Mouse (Mus musculus) c-Kit-negative CD71-positive TER-119-positive erythroid progenitor cells, embryonic 14.5 days (primary cell): ENCODE data around the gene Cxcr4.

Experiments used
- DNase-seq: peaks from one replicate; pipeline ENCODE4 v3.0.0-alpha.2; 2013; ENCODE audit warnings: low read depth, low spot score

Cxcr4 gene

GRCm38 (mm10) chr1:128571033-128571432 is 21.1 kb downstream of the Cxcr4 start:
- no peak for DNase-seq

GRCm38 (mm10) chr1:128569992-128570648 is 22.0 kb downstream of the Cxcr4 start:
- DNase-seq, result no peak

GRCm38 (mm10) chr1:128567224-128568197 is 24.6 kb downstream of the Cxcr4 start:
- no peak for DNase-seq

GRCm38 (mm10) chr1:128563905-128564304 is 28.2 kb downstream of the Cxcr4 start:
- DNase-seq, result no peak

GRCm38 (mm10) chr1:128561325-128561874 is 30.7 kb downstream of the Cxcr4 start:
- no peak for DNase-seq

- DNase-seq, result no peak
Measured at GRCm38 (mm10) chr1:128560452-128561324, 31.4 kb downstream of the Cxcr4 start.

DNA sequence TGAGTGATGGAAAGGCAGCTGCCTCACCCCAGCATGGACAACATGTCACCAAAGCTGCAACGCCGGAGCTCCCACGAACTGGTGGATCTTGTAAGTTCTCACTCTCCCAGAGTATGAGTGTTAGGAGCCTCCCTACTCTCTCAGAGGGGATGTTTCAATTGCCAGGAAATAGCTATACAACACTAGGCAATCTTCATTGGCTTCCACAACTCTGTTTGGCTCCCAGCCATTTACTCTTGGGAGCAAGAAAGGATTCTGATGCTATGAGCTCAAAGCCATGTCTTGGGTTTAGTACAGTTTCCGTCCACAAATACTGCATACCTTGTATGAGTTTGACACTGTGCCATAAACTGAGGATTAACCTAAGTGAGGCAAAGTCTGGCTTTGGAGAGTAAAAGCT is 34.1 kb downstream of the Cxcr4 start:
- DNase-seq, result no peak

- DNase-seq, result no peak
Measured at GRCm38 (mm10) chr1:128552545-128552944, 39.5 kb downstream of the Cxcr4 start.

- DNase-seq, result no peak
Measured at GRCm38 (mm10) chr1:128551743-128552397, 40.2 kb downstream of the Cxcr4 start.

GRCm38 (mm10) chr1:128549442-128549841 is 42.7 kb downstream of the Cxcr4 start:
- no peak for DNase-seq

- no peak for DNase-seq
Measured at GRCm38 (mm10) chr1:128549007-128549406, 43.1 kb downstream of the Cxcr4 start.

DNA sequence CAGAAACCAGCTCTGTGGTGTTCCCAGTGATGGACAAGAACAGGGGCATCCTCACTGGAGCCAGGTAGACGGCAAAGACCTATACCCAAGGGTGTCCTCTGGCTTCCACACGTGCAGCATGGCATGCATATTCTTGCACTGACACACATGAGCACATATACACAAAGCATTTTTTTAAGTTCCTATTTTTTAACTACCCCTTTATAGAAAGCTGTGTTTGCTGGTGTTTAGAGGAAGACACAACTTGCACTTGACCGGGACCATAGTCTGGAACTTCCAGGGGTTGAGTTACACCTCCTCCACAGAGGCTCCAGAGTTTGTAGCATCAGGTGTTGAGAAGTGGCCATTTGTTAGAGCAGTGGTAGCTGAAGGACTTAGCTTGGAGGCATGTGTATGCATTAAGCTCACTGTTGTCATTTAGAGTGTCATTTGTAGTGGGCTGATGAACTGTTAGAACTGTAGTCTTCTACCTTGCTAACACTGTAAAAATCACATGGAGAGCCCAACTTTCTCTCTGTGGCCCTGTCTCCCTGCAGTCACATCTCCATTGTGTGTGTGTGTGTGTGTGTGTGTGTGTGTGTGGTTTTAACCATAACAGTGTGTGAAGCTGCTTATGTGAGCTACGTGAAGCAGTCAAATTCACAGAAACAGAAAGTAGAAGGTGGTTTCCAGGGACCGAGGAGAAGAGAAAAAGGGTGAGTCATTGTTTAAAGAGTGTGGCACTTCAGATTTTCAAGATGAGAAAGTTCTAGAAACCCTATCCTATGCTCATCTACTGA is 43.7 kb downstream of the Cxcr4 start:
- DNase-seq, result no peak

- no peak for DNase-seq
Measured at GRCm38 (mm10) chr1:128545672-128546071, 46.4 kb downstream of the Cxcr4 start.

- DNase-seq, result no peak
Measured at GRCm38 (mm10) chr1:128543137-128543536, 49.0 kb downstream of the Cxcr4 start.

GRCm38 (mm10) chr1:128542555-128542954 is 49.5 kb downstream of the Cxcr4 start:
- DNase-seq, result no peak

- DNase-seq, result no peak
Measured at GRCm38 (mm10) chr1:128540213-128540612, 51.9 kb downstream of the Cxcr4 start.

DNA sequence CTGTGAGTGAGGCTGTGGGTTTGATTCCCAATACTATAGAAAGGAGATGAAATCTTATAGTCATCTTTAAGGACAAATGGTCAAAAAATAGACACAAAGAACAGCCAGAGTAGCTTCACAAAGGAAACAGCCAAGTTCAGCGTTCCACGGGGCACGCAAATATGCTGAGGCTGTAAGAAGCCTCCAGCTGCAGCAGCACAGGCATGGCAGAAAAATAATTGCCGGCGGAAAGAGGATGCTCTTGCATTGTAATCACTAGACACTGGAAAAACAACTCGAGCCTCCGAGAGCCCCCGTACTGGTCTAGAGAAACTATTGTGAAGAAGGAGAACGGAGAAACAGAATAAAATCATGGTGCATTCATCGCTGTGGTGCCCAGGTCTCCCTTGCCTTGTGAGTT is 52.5 kb downstream of the Cxcr4 start:
- no peak for DNase-seq
